Mouse (Mus musculus) adrenal gland (tissue): ENCODE data around the gene Zfp273.
"Not testable (repeated sequence)": the region's sequence is repeated elsewhere in the genome, so short reads cannot be mapped to it uniquely, and the experiment has no call there.

Experiments used
- intact Hi-C: fragments of 180-260 bp; cut with DNase I; formaldehyde crosslinking; loops from one replicate; pipeline ENCODE4 v1.15.1; 2025
- long read RNA-seq, 2 experiments: library from polyadenylated mRNA; unstranded; transcript quantifications; one replicate each; pipeline ENCODE4 v2.0.0; 2020; ENCODE audit warnings: borderline replicate concordance in 1 of 2; ENCODE audit not compliant: insufficient replicate concordance in 1 of 2

Zfp273 gene
- long read RNA-seq, experiment 1, partial matches to known transcripts, result 1 of 4 reads
- long read RNA-seq, experiment 1, other reads (novel, unspliced or antisense), result 0 of 4 reads
- long read RNA-seq, experiment 2, partial matches to known transcripts, result 0 of 3 reads
- long read RNA-seq, experiment 2, other reads (novel, unspliced or antisense), result 0 of 3 reads

GRCm38 (mm10) chr13:67813710-67814660 is at the start of gene Zfp273:
Gene Zfp273 (plus strand): TSS chr13:67813740.
- intact Hi-C loops, result loop anchor here (5.0 kb wide), 1 partner anchor 37 kb away; the partner anchor contains the start of gene Zfp493

- intact Hi-C loops, result loop anchor here (5.0 kb wide), 1 partner anchor 33 kb away; the partner anchor contains the start of gene Zfp273
Measured at GRCm38 (mm10) chr13:67779265-67780221, 34.0 kb upstream of the Zfp273 start, which contains the start of gene Zfp493. Gene Zfp493 (plus strand): TSS chr13:67779693.

- intact Hi-C loops, result no loop called here
Measured at GRCm38 (mm10) chr13:67791921-67792455, 21.6 kb upstream of the Zfp273 start.

GRCm38 (mm10) chr13:67798618-67799017 is 14.9 kb upstream of the Zfp273 start:
- intact Hi-C loops, result no loop called here

DNA sequence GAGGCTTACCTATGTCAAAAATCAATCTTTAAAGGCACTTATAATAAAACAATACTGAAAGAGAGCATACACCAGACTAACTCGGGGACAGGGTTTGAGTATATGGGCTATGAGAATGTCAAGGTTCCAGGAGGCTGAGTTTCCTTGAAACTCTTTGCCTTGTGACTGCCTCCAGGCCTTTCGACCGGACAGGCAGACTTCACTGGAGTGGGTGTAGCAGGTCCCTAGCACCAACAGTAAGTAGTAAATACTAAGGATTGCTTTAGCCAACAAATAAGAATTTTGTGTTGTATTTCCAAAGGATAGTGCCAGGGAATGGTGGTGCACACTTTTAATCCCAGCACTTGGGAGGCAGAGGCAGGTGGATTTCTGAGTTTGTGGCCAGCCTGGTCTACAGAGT is 14.4 kb upstream of the Zfp273 start:
- intact Hi-C loops, result not testable (repeated sequence)

DNA sequence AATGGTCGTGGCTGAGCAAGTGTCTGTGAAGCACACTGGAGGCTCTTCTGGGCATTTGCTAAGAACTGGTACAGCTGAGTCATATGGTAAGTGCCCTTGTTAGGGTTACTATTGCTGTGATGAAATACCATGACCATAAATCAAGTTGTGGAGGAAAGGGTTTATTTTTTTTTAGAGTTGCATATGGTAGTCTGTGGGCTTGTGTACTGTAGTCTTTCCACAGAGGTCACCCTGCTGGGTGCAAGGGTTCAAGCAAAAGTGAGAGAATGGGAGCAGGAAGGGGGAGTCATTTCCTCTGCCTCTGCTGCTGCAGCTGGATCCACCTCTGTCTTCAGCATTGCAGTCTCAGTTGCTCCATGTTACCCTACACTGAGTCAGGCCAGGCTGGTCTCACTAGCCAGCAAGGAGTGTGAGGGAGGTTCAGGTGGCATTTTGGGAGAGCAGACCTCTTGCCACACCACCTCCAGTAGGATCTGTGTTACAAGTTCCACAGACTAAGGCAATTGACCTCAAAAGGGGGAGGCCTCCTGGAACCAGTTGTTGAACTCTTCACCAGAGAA is 1.8 kb upstream of the Zfp273 start:
- intact Hi-C loops, result loop anchor here (5.0 kb wide), 1 partner anchor 34 kb away; the partner anchor contains the start of gene Zfp493

- intact Hi-C loops, result loop anchor here (5.0 kb wide), 1 partner anchor 36 kb away; the partner anchor contains the start of gene Zfp493
Measured at GRCm38 (mm10) chr13:67812961-67813709, 405 bp upstream of the Zfp273 start.

- intact Hi-C loops, result no loop called here
Measured at GRCm38 (mm10) chr13:67818636-67819035, 5.1 kb downstream of the Zfp273 start.

DNA sequence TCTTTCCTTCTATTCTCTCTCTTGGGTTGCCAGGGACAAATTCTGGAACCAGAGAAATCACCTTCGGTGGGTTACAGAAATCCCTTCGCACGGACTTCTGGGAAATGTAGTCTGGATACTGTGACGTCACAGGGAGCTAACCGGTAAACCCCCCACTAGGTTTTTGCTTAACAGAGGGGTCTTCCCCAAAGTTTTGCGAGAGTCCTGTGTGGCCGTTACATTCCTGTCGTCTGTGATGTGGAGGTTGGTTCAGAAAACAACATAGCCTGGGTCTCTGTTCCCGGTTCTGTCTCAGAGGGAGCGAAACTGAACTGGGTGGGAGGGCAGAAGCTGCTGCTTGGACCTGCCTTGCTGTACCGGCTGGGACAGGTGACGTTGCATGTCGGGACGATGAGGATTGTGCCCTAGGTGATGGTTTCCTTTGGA is 17.4 kb downstream of the Zfp273 start, which contains the start of gene Gm10037:
TSS of gene Gm10037 (plus strand) at position 196 of the 426 bp plus-strand sequence.
- intact Hi-C loops, result loop anchor here (10.0 kb wide), 2 partner anchors 106 to 216 kb away; partner anchors contain the start of gene Zfp65

DNA sequence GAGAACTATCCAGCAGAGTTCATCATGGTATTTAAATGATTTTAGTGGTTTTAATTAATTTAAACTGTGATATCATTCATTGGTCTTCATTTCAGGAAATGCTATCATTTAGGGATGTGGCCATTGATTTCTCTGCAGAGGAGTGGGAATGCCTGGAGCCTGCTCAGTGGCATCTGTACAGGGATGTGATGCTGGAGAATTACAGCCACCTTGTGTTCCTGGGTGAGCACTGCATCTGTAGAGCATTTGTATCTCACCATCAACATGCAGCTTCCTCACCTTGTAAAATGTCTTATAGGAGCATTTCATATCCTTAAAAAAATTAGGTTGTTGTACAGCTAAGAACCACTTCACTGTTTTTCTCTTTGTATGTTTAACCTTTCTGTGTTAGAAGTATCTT is 19.6 kb downstream of the Zfp273 start:
- intact Hi-C loops, result loop anchor here (10.0 kb wide), 2 partner anchors 108 to 218 kb away; partner anchors contain the start of gene Zfp65

DNA sequence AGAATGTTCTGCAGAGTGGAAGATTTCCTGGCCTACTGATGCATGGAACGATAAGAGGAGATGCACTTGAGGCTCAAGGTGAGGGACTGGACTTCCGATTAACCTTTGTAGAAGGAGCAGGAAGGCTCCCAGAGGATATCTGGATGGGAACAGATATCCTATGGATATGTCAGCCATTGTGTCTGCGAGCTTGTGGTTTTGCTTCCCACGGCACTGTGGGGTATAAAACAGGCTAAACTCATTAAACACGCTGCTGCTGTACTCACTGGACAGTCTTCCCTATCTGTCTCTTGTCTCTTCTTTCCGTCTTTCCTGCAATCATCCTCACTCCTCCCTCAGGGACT is 30.2 kb downstream of the Zfp273 start:
- intact Hi-C loops, result loop anchor here (2.0 to 10.0 kb wide), 2 partner anchors 207 to 429 kb away; partner anchors contain the start of genes Gm49345 and Zfp729a

- intact Hi-C loops, result loop anchor here (2.0 to 10.0 kb wide), 2 partner anchors 207 to 429 kb away; partner anchors contain the start of genes Gm49345 and Zfp729a
Measured at GRCm38 (mm10) chr13:67844119-67844852, 30.7 kb downstream of the Zfp273 start.

DNA sequence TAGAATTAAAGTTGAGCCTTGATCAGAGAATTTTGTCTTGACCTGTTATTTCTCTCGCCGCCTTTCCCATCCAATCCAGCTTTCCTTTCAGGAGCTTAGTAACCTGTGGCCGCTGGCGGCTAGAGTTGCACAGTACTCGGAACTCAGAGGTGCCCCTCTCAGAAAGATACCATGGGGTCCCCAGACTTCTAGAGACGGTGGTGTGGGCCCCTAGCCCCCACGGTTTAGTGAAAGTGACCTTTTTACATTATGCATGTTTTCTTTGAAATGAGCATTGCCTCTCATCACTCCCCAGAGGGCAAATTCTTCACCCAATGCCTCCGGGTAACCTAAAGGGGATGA is 31.3 kb downstream of the Zfp273 start:
- intact Hi-C loops, result loop anchor here (2.0 to 10.0 kb wide), 2 partner anchors 208 to 430 kb away; partner anchors contain the start of genes Gm49345 and Zfp729a

- intact Hi-C loops, result no loop called here
Measured at GRCm38 (mm10) chr13:67850361-67850760, 36.8 kb downstream of the Zfp273 start.

- intact Hi-C loops, result no loop called here
Measured at GRCm38 (mm10) chr13:67853130-67853529, 39.6 kb downstream of the Zfp273 start.

GRCm38 (mm10) chr13:67853983-67854382 is 40.4 kb downstream of the Zfp273 start:
- intact Hi-C loops, result no loop called here

DNA sequence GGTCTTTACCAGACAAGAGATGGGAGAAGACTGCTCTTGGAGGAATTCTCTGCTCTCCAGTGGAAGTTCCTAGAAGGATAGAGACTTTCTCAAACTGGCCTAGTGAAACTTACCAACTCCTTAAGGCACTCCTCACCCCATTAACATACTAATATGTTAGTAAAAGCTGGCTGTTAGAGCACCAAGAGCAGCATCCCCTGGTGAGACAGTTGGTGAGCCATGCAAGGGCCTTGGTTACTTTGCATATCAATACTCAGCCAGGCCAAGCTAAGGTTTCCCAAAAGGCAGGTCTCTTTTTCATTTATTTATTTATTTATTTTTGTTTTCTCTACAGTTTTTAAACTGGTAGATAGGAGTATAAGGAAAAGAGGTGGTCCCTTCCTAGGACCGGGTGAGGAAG is 43.8 kb downstream of the Zfp273 start:
- intact Hi-C loops, result no loop called here

DNA sequence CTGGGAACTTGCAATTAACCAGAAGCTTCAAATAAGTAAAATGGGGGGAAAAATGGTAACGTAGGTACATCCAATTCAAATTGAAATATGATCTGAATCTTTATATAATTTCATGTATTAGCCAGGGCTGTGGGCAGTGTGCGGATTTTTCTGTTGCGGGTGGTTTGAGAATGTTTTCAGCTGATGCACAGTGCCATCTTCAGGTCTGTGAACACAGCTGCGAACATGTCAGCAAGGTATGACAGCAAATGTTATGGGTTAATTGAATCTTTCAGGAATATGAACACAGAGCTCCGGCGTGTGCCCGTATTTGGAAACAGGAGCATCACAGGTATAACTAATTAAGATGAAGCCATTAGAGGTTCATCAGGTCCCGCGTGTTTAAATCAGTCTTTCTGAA is 49.0 kb downstream of the Zfp273 start:
- intact Hi-C loops, result no loop called here
